8 mouse cellular contexts compared by ENCODE assay signal in genomic region chr8:106561097-106561865, GRCm38 (mm10). TPM values are rescaled to one million over a fixed set of nuclear protein-coding genes. Genes with fewer than 3 reads are reported as not detected.
DNase-seq lines count a peak whose midpoint lies in the region; ATAC-seq and TF ChIP-seq lines count a peak whose summit lies in the region.

No protein-coding gene starts in this region.

- H3K9ac ChIP-seq in MEL (ENCODE audit: control insufficient read depth, low read depth, low read length, poor library complexity, severe bottlenecking) = no peak overlapping the region
- no peak overlapping the region for H3K9ac ChIP-seq in kidney, embryonic 15.5 days
- H3K9ac ChIP-seq in liver, embryonic 14.5 days (replicated peaks) = no peak overlapping the region

- ATAC-seq in kidney, embryonic 15.5 days (replicated peaks; ENCODE audit: low FRiP score) = peak; percentile 88
- ATAC-seq in liver, embryonic 14.5 days (ENCODE audit: insufficient read depth) = no peak

- peak; percentile 71 to 87 (median 76) for TF ChIP-seq CTCF in MEL (IDR thresholded peaks at IDR 0.05 in 2 of 3, conservative IDR thresholded peaks at IDR 0.05 in 1 of 3; ENCODE audit: control insufficient read depth in 1 of 3, insufficient read depth in 1 of 3, low read depth in 2 of 3, low read length in 3 of 3, poor library complexity in 1 of 3, severe bottlenecking in 1 of 3)
- TF ChIP-seq CTCF in liver, embryonic 14.5 days (IDR thresholded peaks at IDR 0.05; ENCODE audit: low read depth) = peak; percentile 90
- TF ChIP-seq CTCF in olfactory bulb, adult 2 months (IDR thresholded peaks at IDR 0.05; ENCODE audit: insufficient read depth, low read depth, low read length) = peak; percentile 52; the same call in 1 of the 2 replicates

- 19% methylated on average over 21 of the region's 21 CpGs for WGBS in kidney, embryonic 15.5 days
- WGBS in liver, embryonic 14.5 days (ENCODE audit: insufficient replicate concordance) = 21% methylated on average over 21 of the region's 21 CpGs
- 37% methylated on average over 21 of the region's 21 CpGs for WGBS in olfactory bulb, adult 2 months

- H3K4me2 ChIP-seq in kidney, embryonic 15.5 days = peak overlapping the region; percentile 39; the same call in 1 of the 2 replicates
- no peak overlapping the region for H3K4me2 ChIP-seq in liver, embryonic 14.5 days (ENCODE audit: low read depth)

- no peaks in the 10 kb centered on the region for H3K27me3 ChIP-seq in MEL (ENCODE audit: control insufficient read depth in 1 of 2, insufficient read depth in 2 of 2, low read length in 2 of 2)
- no peaks in the 10 kb centered on the region for H3K27me3 ChIP-seq in kidney, embryonic 15.5 days
- H3K27me3 ChIP-seq in liver, embryonic 14.5 days (ENCODE audit: control insufficient read depth, insufficient read depth, low read length) = no peaks in the 10 kb centered on the region

- no peak for TF ChIP-seq EP300 in MEL (IDR thresholded peaks at IDR 0.05; ENCODE audit: low read depth in 1 of 2, low read length in 2 of 2)
- TF ChIP-seq EP300 in liver, embryonic 14.5 days (IDR thresholded peaks at IDR 0.05; ENCODE audit: low read depth) = no peak

- H3K4me3 ChIP-seq in MEL (ENCODE audit: control insufficient read depth in 1 of 2, insufficient read depth in 1 of 2, low read depth in 2 of 2, low read length in 2 of 2) = no peak overlapping the region
- H3K4me3 ChIP-seq in kidney, embryonic 15.5 days (replicated peaks) = no peak overlapping the region
- H3K4me3 ChIP-seq in liver, embryonic 14.5 days (ENCODE audit: insufficient read depth in 1 of 2, low read depth in 2 of 2, low read length in 2 of 2) = no peak overlapping the region
- H3K4me3 ChIP-seq in olfactory bulb, adult 2 months (ENCODE audit: insufficient read depth, low read depth, low read length) = no peak overlapping the region

- peak; percentile 87 for DNase-seq in 3134 (ENCODE audit: extremely low read depth, insufficient read length, low spot score)
- DNase-seq in MEL (ENCODE audit: low read depth, low spot score) = peak; percentile 33
- peak; percentile 5 for DNase-seq in cerebellum, adult 9-10 months
- peak; percentile 95 for DNase-seq in heart, adult 11 months
- no peak for DNase-seq in liver, embryonic 14.5 days (ENCODE audit: low read depth in 3 of 3, low spot score in 3 of 3)
- peak; percentile 42 to 61 for DNase-seq in thymus, postnatal 10 days (ENCODE audit: low spot score in 2 of 2)

- no peaks in the 10 kb centered on the region for H3K9me3 ChIP-seq in MEL (replicated peaks; ENCODE audit: insufficient read depth, low read length)
- H3K9me3 ChIP-seq in kidney, embryonic 15.5 days (replicated peaks) = peaks cover 7% of the 10 kb centered on the region; the same call in 1 of the 2 replicates
- no peaks in the 10 kb centered on the region for H3K9me3 ChIP-seq in liver, embryonic 14.5 days (ENCODE audit: control insufficient read depth, low read length)

- no peaks in the 10 kb centered on the region for H3K36me3 ChIP-seq in MEL (ENCODE audit: control insufficient read depth in 1 of 2, insufficient read depth in 2 of 2, low read length in 2 of 2)
- peaks cover 15% of the 10 kb centered on the region; the same call in 1 of the 2 replicates for H3K36me3 ChIP-seq in kidney, embryonic 15.5 days
- H3K36me3 ChIP-seq in liver, embryonic 14.5 days (replicated peaks; ENCODE audit: control insufficient read depth, insufficient read depth, low read depth) = no peaks in the 10 kb centered on the region

- 0 out of 4 replicates have a peak, but pooled peaks cover 0 to under 1% of the 10 kb centered on the region in 2 experiments for H3K4me1 ChIP-seq in MEL (ENCODE audit: control insufficient read depth in 1 of 2, insufficient read depth in 2 of 2, low read length in 2 of 2)
- peaks cover 12% of the 10 kb centered on the region for H3K4me1 ChIP-seq in kidney, embryonic 15.5 days
- H3K4me1 ChIP-seq in liver, embryonic 14.5 days (replicated peaks; ENCODE audit: control insufficient read depth in 2 of 2, insufficient read depth in 2 of 2, low read length in 1 of 2) = no peaks in the 10 kb centered on the region; a peak in 1 of 4 replicates
- no peaks in the 10 kb centered on the region for H3K4me1 ChIP-seq in olfactory bulb, adult 2 months (ENCODE audit: control insufficient read depth, insufficient read depth, low read length)

- H3K79me2 ChIP-seq in MEL (ENCODE audit: control insufficient read depth, insufficient read depth, low read length, poor library complexity) = no peaks in the 10 kb centered on the region

- TF ChIP-seq POLR2A in MEL (IDR thresholded peaks at IDR 0.05; ENCODE audit: control insufficient read depth in 1 of 2, insufficient read depth in 1 of 2, low read depth in 1 of 2, low read length in 2 of 2, poor library complexity in 1 of 2) = no peak
- no peak for TF ChIP-seq POLR2A in olfactory bulb, adult 2 months (IDR thresholded peaks at IDR 0.05; ENCODE audit: insufficient read depth, low read depth, low read length)

- H3K27ac ChIP-seq in MEL (ENCODE audit: control insufficient read depth, low read depth, low read length) = no peak overlapping the region
- peak overlapping the region; percentile 38; the same call in 1 of the 2 replicates for H3K27ac ChIP-seq in kidney, embryonic 15.5 days
- H3K27ac ChIP-seq in liver, embryonic 14.5 days = no peak overlapping the region
- H3K27ac ChIP-seq in olfactory bulb, adult 2 months (ENCODE audit: insufficient read depth, low read depth, low read length) = no peak overlapping the region

- peak; percentile 65 for TF ChIP-seq RAD21 in MEL (IDR thresholded peaks at IDR 0.05; ENCODE audit: low read depth, low read length)

TF ChIP-seq in MEL, 35 proteins besides CTCF, POLR2A, EP300 and RAD21:
- TF ChIP-seq SMC3 (IDR thresholded peaks at IDR 0.05; ENCODE audit: low read depth, low read length) = peak; percentile 78
- TF ChIP-seq MAZ (IDR thresholded peaks at IDR 0.05; ENCODE audit: low read depth, low read length) = peak; percentile 30; the same call in 1 of the 2 replicates
- TF ChIP-seq ZC3H11A (IDR thresholded peaks at IDR 0.05; ENCODE audit: low read depth, low read length) = peak; percentile 49
- TF ChIP-seq MAX (IDR thresholded peaks at IDR 0.05; ENCODE audit: low read length) = no peak
- no peak for TF ChIP-seq USF2 (IDR thresholded peaks at IDR 0.05; ENCODE audit: borderline replicate concordance in 1 of 2, insufficient read depth in 1 of 2, low read depth in 1 of 2, low read length in 2 of 2)
TF ChIP-seq in MEL: peak in this region for 3.

RNA-seq across cellular contexts. Expression of gene Gm10073, which starts 12.0 kb away (rescaled TPM):
- 79.9 and 188 TPM in 2 replicates for total RNA-seq in MEL (2012; rRNA removed)
- polyA plus RNA-seq in MEL (2012; ENCODE audit: insufficient read depth in 1 of 2, insufficient read length in 2 of 2, low read depth in 1 of 2, low replicate concordance in 2 of 2, missing spikeins in 1 of 2) = 10 to 100 TPM in 1 of 2 experiments, not detected in 1; 71.2 TPM
- 9.9 and 11.7 TPM in 2 replicates for polyA plus RNA-seq in kidney, embryonic 15.5 days (2015; fragmentation: Nextera tagmentation; extraction: Ambion mirVana)
- 61.5 and 76.5 TPM in 2 replicates for polyA plus RNA-seq in liver, embryonic 14.5 days (2012; rRNA removed)
- 8.8 and 12.3 TPM in 2 replicates for polyA plus RNA-seq in liver, embryonic 14.5 days (2014; fragmentation: Nextera tagmentation; extraction: Ambion mirVana)
- 1,644 TPM in 1 of 2 replicates, not detected in the other for polyA plus RNA-seq in olfactory bulb, adult 2 months (2012; ENCODE audit: insufficient read depth, insufficient read length, low replicate concordance, missing spikeins)

RNA-seq across cellular contexts. Expression of gene Cdh1, which starts 41.9 kb away (rescaled TPM):
- not detected in 2 replicates for total RNA-seq in MEL (2012; rRNA removed)
- polyA plus RNA-seq in MEL (2012; ENCODE audit: insufficient read depth in 1 of 2, insufficient read length in 2 of 2, low read depth in 1 of 2, low replicate concordance in 2 of 2, missing spikeins in 1 of 2) = not detected
- polyA plus RNA-seq in kidney, embryonic 15.5 days (2015; fragmentation: Nextera tagmentation; extraction: Ambion mirVana) = 80.8 and 81.7 TPM in 2 replicates
- 9.6 and 11.4 TPM in 2 replicates for polyA plus RNA-seq in liver, embryonic 14.5 days (2012; rRNA removed)
- polyA plus RNA-seq in liver, embryonic 14.5 days (2014; fragmentation: Nextera tagmentation; extraction: Ambion mirVana) = 13.7 and 14.8 TPM in 2 replicates
- polyA plus RNA-seq in olfactory bulb, adult 2 months (2012; ENCODE audit: insufficient read depth, insufficient read length, low replicate concordance, missing spikeins) = not detected in 2 replicates

RNA-seq across cellular contexts. Expression of gene Cdh3, which starts 50.6 kb away (rescaled TPM):
- total RNA-seq in MEL (2012; rRNA removed) = not detected in 2 replicates
- not detected for polyA plus RNA-seq in MEL (2012; ENCODE audit: insufficient read depth in 1 of 2, insufficient read length in 2 of 2, low read depth in 1 of 2, low replicate concordance in 2 of 2, missing spikeins in 1 of 2)
- 29.7 and 33.5 TPM in 2 replicates for polyA plus RNA-seq in kidney, embryonic 15.5 days (2015; fragmentation: Nextera tagmentation; extraction: Ambion mirVana)
- polyA plus RNA-seq in liver, embryonic 14.5 days (2012; rRNA removed) = 1.4 TPM in 2 replicates
- 0.60 and 0.62 TPM in 2 replicates for polyA plus RNA-seq in liver, embryonic 14.5 days (2014; fragmentation: Nextera tagmentation; extraction: Ambion mirVana)
- polyA plus RNA-seq in olfactory bulb, adult 2 months (2012; ENCODE audit: insufficient read depth, insufficient read length, low replicate concordance, missing spikeins) = not detected in 2 replicates

Comparison
In these comparisons a context has a peak if more than half of its experiments do, and no peak if none do; other contexts are left out.
1. DNase-seq: peak in 3134 (single experiment), MEL (single experiment), cerebellum, adult 9-10 months (single experiment), heart, adult 11 months (single experiment) and thymus, postnatal 10 days (2 of 2); none in liver, embryonic 14.5 days (0 of 3).
2. RNA of gene Cdh3, which starts 50.6 kb away (polyA plus RNA-seq): 29.7 to 33.5 TPM in kidney, embryonic 15.5 days; 0.60 to 1.4 TPM in liver, embryonic 14.5 days, not detected in MEL and not detected in olfactory bulb, adult 2 months; every median in the first group is over 10 times any median in the second.
3. Peak in every context shown above with its lines, with median percentiles within 50 percentile points of each other: CTCF ChIP-seq.